Mouse (Mus musculus) central nervous system, embryonic 14 days (tissue): ENCODE measurements around the gene Slc26a8. TPM values are rescaled to one million over a fixed set of nuclear protein-coding genes. Genes with fewer than 3 reads are reported as not detected.

Source experiments
- polyA plus RNA-seq: library from polyadenylated mRNA; depleted of rRNA; stranded (reverse); fragments of >200 nt; gene quantifications from 2 replicates; pipeline ENCODE4 v1.2.3, GENCODE M21; 2012; rRNA removed

Gene Slc26a8
- polyA plus RNA-seq, result 3.1 and 4.3 TPM in 2 replicates

GRCm38 (mm10) chr17:28689586-28690283 is at the start of gene Slc26a8:
TSS of gene Slc26a8 (minus strand) at chr17:28690233.

DNA sequence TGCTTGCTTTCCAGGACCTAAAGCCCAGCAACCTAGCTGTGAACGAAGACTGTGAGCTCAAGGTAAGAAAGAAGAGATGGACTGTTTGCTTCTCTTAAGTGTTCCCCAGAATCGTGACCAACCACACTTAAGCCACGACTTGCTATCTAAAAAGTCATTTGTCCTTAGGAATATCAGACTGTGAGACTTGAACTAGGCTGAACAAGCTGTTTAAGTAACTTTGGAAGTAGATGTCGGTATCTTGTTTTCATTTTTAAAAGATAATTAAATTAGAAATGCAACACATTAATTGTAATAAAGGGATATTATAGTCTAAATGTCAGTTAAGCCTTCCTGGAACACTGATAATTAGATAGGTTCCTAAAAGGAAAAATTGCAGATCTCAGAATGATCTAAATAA is 35.8 kb upstream of the Slc26a8 start, which contains the start of gene AC170998.1:
AC170998.1 (plus strand) TSS at position 301 of the 400 bp plus-strand sequence.

DNA sequence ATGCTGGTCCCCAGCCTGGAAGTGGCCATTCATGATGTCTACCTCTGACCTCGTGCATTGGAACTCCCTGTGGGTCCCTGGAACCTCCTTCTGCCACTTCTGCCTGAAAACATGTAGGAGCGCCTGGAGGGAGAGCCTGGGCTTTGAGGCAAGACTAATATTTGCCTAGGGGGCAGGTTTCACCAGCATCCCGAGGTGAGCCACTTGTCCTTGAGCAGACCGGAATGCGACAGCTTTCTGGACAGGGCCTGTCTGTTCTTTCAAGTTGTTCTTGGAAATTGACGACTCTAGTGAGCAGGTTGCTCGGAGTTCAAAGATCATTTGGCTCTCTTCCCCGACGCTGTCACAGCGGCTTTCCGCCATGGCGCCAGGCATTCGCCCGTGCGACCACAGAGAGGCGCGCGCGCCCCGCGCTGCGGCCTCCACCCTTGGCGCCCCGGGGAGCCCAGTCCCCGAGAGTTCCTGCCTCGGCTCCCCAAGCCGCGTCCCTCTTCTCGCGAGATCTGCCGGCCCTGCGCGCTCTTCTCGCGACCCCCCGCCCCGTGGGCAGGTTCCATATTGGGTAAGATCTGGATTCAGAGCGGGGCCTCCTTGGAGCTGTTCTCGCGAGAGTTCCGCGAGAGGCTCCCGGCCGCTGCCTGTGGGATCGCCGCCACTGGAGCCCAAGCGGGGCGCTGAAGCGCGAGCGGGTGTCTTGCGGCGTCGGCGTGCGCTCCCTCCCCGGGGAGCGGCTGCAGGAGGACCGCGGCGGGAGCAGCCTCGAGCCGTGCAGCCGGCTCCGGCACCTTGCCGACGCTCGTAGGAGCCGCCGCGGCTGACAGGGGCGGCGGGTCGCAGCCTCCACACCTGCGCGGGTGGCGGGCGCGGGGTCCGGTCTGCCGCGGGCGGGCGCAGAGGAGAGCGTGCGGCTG is 998 bp upstream of the Slc26a8 start, which contains the start of gene Mapk14:
Mapk14 (plus strand) TSS at position 554 of the 911 bp plus-strand sequence.

DNA sequence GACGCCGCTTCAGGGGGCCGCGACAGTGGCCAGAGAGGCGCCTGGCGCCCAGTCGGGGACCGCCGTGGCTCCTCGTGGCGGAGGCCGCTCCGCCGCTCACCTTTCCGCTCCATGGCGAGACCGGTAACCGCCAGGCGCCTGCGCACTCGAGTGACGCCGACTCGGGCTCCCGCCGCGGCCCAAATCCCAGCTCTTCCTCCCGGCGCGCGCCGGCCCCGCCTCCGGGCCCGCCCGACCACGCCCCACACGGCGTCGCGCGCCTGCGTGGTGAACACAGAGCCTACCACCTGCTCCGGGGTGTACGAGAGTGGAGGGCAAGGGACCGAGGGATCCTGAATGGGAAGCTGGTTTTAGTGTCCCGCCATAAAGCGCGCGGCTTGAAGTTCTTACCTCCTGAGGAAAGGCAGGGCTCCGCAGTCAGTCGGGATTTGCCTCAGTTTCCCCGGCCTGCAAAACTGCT is 67.7 kb downstream of the Slc26a8 start, which contains the start of gene Srpk1:
Srpk1 (minus strand) TSS at position 410 of the 460 bp plus-strand sequence.

Other genes with a start within 250 kb of the Slc26a8 start
- gene Fkbp5, start 172.7 kb downstream of the Slc26a8 start, polyA plus RNA-seq, result 33.4 and 37.2 TPM in 2 replicates
- gene Armc12, start 159.4 kb downstream of the Slc26a8 start, polyA plus RNA-seq, result 0.07 TPM in 1 of 2 replicates, not detected in the other
- not detected in 2 replicates for gene Clpsl2, start 140.8 kb downstream of the Slc26a8 start, polyA plus RNA-seq
- gene Clps, start 129.5 kb downstream of the Slc26a8 start, polyA plus RNA-seq, result not detected in 2 replicates
- gene Lhfpl5, start 114.6 kb downstream of the Slc26a8 start, polyA plus RNA-seq, result 4.1 and 4.6 TPM in 2 replicates
- 67.4 and 69.3 TPM in 2 replicates for gene Srpk1, start 67.5 kb downstream of the Slc26a8 start, polyA plus RNA-seq
- 64.9 and 65.8 TPM in 2 replicates for gene Mapk14, start 1.1 kb upstream of the Slc26a8 start, polyA plus RNA-seq
- gene AC170998.1, start 35.9 kb upstream of the Slc26a8 start, polyA plus RNA-seq, result 0.42 and 0.54 TPM in 2 replicates
- gene Mapk13, start 79.1 kb upstream of the Slc26a8 start, polyA plus RNA-seq, result 1.2 and 6.8 TPM in 2 replicates
- gene Brpf3, start 110.9 kb upstream of the Slc26a8 start, polyA plus RNA-seq, result 42.4 and 48.7 TPM in 2 replicates
- 0.15 TPM in 1 of 2 replicates, not detected in the other for gene Pnpla1, start 168.2 kb upstream of the Slc26a8 start, polyA plus RNA-seq
- gene 4930539E08Rik, start 225.1 kb upstream of the Slc26a8 start, polyA plus RNA-seq, result 0.85 and 0.91 TPM in 2 replicates